Mouse (Mus musculus) liver, adult 2 months (tissue): ENCODE data around the gene Tanc2.

Source experiments
- CTCF ChIP-seq: fragments of 200-500 bp; IDR thresholded peaks from 2 replicates; pipeline ENCODE4 v1.5.1; 2011; ENCODE audit warnings: low read depth, low read length, control low read depth
- POLR2A ChIP-seq: fragments of 200-500 bp; IDR thresholded peaks from 2 replicates; pipeline ENCODE4 v1.6.1; 2011; ENCODE audit warnings: low read length, control low read depth; ENCODE audit not compliant: insufficient read depth; ENCODE audit errors: extremely low read depth

- TF ChIP-seq CTCF = no peak
- no peak for TF ChIP-seq POLR2A
These were observed 30.8 kb upstream of the Tanc2 start for GRCm38 (mm10) chr11:105558803-105559505.
